Mouse (Mus musculus) skeletal muscle tissue, adult 2 months (tissue): ENCODE results near the gene Psd.

Experiments used
- DNase-seq: peaks from one replicate; pipeline ENCODE4 v3.0.0-alpha.2; 2012; ENCODE audit warnings: low read depth, low spot score

The Psd gene

DNA sequence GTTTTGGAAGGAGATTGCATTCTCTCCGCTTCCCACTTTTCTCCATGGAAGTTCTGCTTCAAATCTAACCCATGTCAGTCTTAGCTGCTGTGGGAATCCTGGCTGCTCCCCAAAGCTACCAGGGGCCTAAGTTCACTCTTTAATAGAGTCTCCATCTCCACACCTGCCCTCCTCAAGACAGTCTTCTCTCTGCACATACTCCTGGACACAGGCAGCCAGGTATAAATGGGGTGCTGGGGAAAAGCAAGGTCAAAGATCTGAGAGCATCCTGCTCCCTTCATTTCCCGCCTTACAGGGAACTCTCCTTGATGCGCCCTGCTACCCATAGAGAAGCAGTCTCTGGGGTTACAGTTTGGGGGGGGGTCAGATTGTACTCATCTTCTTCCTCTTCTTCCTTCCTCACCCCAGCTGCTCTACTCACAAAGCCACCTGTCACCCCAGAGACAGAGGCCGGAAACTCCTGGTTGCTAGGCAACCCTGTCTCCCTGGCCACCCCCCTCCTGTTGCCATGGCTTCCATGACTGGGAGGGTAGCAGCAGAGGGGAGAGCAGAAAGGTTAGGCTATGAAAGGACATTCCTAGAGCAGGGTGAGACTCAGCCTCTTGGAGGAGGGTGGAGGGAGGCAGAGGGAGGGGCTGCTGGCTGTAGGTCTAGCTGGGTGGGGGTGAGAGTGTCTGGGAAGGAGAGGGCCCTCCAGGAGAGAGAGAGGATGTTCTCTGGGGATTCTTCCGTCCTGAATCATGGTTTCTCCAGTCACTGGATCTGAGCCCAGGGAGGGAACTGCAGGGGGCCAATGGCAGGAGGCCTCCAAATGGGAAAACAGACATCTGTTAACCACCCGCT, 5.6 kb downstream of the Psd start:
- DNase-seq: no peak

DNA sequence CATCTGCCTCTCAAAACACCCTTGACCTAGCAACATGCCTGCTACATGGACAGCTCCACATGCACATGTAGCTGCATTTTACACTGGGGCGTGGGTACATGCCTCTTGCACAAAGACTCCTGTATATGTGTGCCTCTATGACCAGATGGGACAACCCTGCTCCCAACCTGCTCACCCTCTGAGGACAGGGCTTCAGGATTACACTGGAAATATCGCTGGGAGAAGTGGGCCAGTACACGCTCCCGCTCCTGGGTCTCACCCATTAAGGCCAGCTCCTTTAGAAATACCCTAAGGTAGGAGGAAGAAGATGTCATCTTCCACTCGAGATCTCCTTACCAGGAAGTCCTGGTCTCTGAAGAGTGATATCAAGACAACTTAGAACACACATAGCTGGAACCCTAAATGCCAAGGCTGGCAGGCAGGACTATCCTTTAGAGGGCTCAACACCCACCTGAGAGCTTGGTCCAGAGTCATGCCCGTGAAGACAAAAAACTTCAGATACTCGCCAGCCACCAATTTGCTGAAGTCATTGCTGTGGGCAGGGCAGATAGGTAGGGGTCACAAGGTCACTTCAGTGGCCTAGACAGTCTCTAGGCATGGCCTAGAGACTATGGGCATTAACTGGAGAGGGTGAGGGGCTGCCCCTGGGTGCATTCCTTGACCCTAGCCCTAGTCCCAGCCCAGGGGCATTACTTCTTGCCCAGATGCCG, 6.7 kb downstream of the Psd start:
- no peak for DNase-seq

DNA sequence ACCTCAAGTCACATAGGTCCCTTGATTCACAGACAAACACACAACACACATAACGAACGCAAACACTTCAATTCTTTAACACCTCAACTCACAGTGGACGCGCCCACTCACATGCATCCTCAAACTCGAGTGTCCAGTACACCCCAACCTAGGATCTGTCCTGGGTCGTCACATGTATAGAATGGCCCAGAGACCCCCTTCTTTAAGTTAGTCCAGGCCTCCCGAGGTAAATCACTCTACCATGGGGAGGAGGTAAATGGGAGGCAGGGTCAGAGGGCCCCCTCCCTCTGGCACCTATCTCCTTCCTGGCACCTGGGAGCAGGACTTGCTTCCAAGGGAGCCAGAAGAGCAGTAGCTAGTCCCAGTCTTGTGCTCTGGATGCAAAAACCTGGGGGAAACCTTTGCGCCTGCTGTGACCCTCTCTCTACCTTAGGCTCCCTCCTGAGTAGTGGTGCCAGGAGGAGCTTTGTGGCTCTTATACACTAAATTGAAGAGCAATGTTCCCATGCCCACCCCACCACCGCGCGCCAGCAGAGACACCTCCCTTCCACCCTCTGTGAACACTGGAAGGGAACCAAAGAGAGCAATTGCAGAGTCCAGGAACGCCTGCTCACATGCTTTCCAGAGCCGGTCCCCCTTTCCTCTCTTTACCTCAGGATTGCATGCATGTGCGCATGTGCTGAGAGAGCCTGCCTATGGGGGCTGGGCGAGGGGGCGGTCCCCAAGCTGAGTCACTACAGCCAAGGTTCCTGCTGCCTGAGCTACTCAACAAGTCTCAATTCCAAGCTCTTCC, 8.2 kb downstream of the Psd start:
- no peak for DNase-seq

DNA sequence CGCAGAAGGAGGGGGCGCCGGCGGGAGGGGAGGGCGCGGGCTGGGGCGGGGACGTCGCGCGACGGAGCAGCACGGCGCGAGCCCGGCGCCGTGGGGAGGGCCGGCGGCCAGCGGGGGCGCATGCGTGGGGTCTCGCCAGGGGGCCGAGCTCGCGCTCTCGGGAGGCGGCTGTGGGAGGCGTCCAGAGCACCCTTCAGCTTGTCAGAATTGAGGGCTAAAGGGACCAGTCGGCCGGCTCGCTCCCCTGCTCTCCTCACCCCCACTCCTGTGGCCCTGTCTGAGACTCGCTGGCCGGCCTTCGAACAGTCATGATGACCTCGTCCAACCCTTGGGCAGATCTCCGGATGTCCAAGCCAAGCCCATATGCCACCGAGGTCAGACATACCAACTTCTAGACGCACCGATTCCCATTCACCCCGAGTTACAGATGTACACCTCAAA, 8.9 kb downstream of the Psd start:
- no peak for DNase-seq

DNA sequence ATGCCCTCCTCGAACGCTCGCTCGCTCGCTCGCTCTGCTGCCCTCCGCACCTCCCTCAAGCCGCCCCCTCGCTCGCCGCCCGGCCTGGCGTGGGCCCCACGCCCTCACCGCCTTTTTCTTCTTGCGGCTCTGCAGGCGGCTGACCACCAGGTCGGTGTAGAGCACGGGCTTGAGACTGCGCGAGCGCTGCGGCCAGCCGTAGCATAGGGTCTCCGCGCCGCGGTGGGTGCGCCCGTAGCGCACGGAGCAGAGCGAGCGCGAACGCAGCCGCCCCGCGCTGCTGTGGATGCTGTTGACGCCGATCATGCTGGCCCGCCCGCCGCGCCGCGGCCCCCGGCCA, 9.4 kb downstream of the Psd start:
- DNase-seq: no peak

DNA sequence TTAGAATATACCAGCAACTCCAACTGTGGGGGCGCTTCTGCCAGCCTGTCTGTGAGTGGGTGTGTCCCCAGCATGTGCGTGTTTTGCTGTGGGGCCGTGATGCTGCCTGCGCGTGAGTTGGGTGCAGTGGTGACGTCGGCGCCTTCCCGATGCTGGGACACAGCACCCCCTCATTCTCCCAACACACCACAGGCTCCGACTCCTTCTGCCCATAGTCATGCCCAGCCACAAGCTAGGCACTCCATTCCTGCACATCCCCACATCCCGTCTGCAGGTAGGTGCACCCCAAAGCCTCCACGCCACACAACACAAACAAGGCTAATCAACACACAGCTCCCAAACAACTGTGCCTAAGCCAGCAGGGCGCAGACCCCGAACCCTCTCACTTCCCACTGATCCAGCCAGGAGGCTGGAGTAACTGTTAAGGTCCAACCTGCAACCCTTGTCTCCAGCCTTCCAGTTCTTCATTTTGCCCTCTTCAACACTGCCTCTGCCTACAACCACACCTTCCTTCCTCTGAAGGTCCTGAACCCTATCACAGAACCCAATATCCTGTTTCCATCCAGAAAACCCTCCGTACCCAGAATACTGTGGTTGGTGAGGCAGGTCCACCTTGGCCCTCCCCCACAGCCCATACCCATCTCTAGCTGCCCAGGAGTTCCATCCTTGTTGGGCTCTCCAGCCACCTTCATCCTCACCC, 10.0 kb downstream of the Psd start:
- DNase-seq: no peak

DNA sequence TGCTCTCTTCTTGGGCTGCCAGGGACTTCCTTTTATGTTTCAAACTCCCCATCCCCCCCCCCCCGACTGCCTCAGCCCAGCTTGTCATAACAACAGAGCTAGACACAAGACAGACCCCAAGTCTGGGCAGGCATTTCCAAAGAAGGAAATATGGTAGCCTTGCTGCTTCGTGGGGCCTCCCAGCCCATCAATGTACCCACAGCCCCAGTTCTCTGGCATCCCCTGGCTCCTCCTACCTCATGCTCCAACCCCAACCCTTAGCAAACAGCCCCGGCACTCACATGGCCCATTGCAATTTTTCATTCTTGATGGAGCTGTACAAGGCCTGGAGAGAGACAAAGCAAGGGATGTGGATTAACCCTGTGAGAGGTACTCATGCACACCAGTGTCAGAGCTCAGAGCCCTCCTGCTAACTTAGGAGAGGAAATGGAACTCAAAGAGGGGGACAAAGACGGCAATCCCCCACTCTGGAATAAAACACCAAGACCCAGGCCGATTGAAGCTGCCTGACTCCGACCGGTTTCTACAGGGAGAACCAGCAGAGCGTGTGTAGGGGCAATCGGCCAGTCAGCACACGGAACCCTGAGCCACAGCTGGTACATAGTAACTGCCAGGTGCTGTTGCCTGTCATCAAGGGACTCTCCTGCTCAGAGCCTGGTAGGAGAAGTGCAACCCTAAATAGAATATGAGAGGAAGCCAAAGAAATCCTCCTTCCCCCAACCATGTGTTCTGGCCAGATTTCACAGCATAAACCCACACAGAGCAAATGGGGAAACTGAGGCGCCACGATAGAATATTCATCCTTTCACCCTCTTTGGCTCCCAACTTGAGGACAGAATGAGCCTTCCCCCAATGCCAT, 11.0 kb downstream of the Psd start:
- DNase-seq: no peak

DNA sequence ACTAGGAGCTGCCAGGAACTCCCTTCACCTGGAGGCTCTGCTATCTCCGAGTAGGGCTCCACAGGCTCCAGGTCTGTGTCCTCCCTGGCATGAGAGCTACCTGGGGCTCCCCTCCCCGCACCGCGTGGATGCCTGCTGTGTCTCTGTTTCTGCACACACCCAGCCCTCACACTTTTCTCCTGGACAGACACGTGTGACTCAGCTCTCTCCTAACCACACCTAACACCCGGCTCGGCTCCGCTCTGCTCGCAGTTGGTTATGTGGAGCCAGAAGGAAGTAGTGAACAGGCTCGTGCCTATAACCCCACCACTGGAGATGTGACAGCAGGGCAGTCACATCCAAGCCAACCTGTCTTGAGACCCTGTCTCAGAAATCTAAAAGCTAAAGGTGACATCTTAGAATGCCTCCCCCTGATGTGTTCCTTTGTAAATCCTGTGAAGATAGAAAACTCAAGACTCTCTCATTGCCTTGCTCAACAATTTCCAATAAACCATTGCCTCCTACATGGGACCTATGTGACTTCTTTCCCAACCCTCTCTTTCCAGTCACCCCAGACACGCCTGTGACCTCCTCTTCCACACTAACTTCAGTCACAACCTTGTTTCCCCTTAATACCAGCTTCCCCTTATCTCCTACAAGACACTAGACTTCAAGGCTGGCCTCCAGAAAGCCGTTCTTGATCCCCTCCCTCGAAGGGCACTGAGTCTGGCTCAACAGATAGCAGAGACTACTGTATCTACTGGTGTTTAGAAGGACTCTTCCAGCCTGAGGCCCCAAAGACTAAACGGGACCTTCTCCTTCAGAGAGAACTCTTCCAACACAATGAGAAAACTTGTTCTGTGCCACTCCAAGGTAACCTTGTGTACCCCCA, 11.8 kb downstream of the Psd start:
- no peak for DNase-seq

DNA sequence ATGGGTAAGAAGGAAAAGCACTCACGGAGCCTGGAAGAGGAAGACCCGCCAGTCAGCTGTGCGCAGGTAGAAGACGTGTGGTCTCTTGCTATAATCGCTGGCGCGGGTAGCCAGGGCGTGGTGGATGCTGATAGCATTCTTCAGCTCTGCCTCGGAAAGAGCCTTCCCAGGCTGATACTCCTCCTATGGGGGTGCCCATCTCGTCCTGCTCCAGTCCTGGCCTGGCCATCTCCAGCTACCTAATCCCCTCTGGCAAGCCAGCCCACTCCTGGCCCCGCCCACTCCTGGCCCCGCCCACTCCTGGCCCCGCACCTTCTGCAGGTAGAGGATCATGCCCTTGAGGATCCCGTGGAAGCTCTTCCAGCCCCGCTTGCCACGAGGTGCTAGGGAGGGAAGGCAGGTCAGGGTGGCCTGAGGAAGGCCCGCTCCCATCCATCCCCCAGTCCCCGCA, 12.8 kb downstream of the Psd start:
- no peak for DNase-seq

DNA sequence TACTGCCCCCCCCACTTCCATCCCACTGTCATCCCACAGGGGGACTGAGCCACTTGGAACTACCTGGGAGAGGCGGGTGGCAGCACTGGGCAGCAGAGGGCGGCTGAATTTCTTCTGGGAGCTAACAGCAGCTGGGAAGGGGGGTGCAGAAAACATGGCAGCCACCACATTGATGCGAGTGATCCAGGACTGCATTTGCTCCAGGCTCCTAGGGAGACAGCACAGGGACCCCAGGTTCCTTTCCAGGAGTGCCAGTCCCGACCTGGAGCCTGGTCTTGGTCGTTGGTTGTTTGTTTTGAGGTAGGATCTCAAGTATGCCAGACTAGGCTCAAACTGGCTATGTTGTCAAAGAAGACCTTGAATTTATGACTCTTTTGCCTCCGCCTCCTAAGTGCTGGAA, 13.4 kb downstream of the Psd start:
- no peak for DNase-seq

DNA sequence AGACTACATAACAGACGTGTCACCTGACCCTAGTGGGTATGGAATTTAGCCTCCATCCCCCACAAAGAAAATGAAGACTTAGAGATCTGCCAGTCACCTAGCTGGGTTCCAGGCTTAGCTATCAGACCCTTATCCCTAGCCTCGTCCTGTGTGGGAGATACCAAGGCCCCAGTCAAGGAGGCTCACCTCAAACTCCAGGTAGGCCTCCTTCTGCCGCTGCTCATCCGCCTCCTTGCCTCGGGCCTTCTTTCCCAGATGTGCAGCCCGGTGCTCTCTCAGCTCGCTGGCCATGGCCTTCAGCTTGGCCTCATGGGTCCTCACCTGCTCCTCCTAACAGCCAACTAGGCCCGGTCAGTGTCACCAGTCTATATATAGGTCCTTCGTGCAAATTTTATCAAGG, 13.8 kb downstream of the Psd start:
- DNase-seq: no peak

DNA sequence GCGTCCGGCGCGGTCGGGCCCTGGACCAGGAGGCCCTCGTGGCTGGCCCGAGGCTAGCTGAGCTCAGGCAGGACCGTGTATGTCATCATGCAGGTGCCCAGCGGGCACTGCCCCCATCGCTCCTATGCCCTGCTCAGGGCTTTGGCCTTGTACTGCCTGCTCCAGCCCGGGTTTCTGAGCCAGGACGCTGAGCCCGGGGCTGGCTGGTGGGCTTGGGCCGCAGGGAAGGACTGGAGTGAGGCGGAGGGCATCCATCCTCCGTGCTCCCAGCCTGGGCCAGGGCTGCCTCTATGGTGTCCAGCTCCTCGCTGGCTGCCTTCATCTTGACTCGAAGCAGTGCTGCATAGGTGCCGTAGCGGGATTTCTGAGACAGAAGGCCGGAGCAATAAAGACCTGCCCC, 14.4 kb downstream of the Psd start:
- DNase-seq: no peak

DNA sequence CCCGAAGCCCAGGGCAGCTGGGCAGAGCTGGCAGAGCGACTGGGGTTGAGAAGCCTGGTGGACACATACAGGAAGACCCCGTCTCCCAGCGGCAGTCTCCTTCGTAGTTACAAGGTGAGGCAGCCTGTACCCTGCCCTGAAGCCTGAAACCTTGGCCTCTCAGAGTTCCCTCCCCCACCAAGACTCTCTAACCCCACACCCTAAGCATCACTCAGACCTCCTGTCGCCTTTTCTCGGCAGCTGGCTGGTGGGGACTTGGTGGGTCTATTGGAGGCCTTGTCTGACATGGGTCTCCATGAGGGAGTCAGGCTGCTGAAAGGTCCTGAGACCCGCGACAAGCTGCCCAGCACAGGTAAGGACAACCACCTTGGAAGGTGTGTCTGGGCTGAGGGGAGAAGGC, 15.6 kb downstream of the Psd start:
- no peak for DNase-seq

DNA sequence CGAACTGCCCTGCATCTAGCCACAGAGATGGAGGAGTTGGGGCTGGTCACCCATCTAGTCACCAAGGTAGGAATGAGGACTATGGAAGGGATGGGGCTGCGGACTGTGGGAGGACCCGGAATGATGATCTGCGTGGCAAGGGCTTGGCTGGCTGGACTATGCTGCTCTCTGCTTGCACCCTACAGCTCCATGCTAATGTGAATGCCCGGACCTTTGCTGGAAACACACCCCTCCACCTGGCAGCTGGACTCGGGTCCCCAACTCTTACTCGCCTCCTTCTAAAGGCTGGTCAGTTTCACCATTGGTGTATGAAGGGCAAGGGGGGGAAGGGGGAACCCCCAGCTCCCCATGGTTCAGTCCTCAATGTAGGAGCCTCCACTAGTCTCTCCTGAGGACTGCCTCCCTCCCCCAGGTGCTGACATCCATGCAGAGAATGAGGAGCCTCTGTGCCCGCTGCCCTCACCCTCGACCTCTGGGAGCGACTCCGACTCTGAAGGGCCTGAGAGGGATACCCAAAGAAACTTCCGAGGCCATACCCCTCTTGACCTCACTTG, 16.6 kb downstream of the Psd start:
- DNase-seq: no peak

DNA sequence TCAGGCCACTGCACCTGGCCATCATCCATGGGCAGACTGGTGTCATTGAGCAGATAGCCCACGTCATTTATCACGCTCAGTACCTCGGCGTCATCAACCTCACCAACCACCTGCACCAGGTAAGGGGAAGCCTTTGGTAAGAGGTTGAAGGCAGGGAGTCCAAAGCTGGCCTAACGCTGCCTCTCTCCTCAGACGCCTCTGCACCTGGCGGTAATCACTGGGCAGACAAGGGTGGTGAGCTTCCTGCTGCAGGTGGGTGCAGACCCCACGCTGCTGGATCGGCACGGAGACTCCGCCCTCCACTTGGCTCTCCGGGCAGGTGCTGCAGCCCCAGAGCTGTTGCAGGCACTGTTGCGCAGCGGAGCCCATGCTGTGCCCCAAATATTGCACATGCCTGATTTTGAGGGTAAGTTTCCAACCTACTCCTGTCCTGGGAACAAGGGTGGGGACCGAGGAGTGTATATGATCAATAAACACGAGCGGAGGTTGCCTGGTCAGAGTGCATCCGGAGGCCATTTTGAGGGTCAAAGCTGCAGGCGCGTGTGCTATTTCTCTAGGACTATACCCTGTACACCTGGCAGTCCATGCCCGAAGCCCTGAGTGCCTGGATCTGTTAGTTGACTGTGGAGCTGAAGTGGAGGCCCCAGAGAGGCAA, 17.2 kb downstream of the Psd start:
- no peak for DNase-seq

DNA sequence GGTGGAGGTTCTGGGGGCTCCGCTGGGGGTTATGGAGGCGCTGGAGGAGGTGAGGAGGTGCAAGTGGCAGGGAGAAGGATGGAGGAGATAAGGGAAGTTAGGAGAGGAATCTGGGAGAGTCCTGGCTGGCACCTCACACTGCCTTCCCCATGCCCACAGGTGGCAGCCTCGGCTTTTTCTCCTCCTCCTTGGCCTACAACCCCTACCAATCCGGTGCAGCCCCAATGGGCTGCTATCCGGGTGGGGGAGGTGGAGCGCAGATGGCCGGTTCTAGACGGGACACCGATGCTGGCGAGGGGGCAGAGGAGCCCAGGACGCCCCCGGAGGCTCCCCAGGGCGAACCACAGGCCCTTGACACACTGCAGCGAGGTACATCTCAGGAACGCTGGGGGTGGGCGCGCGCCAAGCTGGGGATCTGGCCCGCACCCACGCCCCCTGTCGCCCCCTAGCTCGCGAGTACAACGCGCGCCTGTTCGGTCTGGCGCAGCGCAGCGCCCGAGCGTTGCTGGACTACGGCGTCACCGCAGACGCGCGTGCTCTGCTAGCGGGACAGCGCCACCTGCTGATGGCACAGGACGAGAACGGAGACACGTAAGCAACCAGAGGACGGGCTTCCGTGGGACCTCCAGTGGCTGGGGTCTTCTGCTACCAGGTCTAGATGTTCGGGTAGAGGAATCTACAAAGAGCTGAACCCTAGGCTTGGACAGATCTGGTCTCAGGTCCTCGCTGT, 18.1 kb downstream of the Psd start:
- peak; percentile 62 for DNase-seq

DNA sequence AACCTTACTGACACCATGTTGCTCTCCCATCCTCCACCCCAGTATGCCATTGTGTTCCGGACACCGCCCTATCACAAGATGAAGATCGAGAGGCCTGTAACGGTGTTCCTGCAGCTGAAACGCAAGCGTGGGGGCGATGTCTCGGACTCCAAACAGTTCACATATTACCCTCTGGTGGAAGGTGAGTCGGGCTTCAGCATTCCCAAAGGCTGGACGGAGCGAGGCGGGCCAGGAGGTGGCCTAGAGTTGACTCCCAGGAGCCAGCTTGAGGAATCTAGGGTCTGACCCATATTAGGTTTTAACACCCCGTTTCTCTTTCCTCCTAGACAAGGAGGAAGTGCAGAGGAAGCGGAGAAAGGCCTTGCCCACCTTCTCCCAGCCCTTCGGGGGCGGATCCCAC, 18.7 kb downstream of the Psd start:
- DNase-seq: no peak

DNA sequence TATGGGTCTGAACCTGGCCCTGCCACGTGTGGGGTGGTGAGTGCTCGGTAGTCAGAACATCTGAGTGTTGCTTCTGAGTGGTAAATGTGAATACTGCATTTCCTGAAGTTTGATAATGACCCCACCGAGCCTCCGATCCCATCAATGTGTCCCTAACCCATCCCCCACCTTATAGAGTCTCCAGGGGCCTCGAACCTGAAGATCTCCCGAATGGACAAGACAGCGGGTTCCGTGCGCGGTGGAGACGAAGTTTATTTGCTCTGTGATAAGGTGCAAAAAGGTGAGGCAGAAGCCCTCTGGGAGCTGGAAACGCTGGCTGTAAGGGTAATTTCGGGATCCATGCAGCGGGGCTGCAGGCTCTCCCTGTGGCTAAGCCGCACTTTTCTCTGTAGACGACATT, 19.2 kb downstream of the Psd start:
- no peak for DNase-seq
